Mouse (Mus musculus): Measurements from ENCODE around the gene N4bp2l1.
A peak's percentile ranks its signal among the peaks of the same experiment; 100 is the strongest.
"Not testable (repeated sequence)": the region's sequence is repeated elsewhere in the genome, so short reads cannot be mapped to it uniquely, and the experiment has no call there.

Gene N4bp2l1

GRCm38 (mm10) chr5:150597088-150597487 is at the start of gene N4bp2l1:
TSS of gene N4bp2l1 (minus strand) at chr5:150597188.
- no peak for DNase-seq (ENCODE audit: low read depth, low spot score)

- no peak for DNase-seq (ENCODE audit: low read depth, low spot score)
Measured at GRCm38 (mm10) chr5:150644926-150645325, 47.9 kb upstream of the N4bp2l1 start.

- not testable (repeated sequence) for DNase-seq (ENCODE audit: low read depth, low spot score)
Measured at GRCm38 (mm10) chr5:150643390-150643789, 46.4 kb upstream of the N4bp2l1 start.

GRCm38 (mm10) chr5:150641440-150641839 is 44.5 kb upstream of the N4bp2l1 start:
- no peak for DNase-seq (ENCODE audit: low read depth, low spot score)

GRCm38 (mm10) chr5:150629692-150630091 is 32.7 kb upstream of the N4bp2l1 start:
- no peak for DNase-seq (ENCODE audit: low read depth, low spot score)

GRCm38 (mm10) chr5:150629272-150629671 is 32.3 kb upstream of the N4bp2l1 start:
- no peak for DNase-seq (ENCODE audit: low read depth, low spot score)

- DNase-seq (ENCODE audit: low read depth, low spot score), result no peak
Measured at GRCm38 (mm10) chr5:150625528-150625927, 28.5 kb upstream of the N4bp2l1 start.

GRCm38 (mm10) chr5:150622792-150623191 is 25.8 kb upstream of the N4bp2l1 start:
- no peak for DNase-seq (ENCODE audit: low read depth, low spot score)

- DNase-seq (ENCODE audit: low read depth, low spot score), result no peak
Measured at GRCm38 (mm10) chr5:150621592-150621991, 24.6 kb upstream of the N4bp2l1 start.

- no peak for DNase-seq (ENCODE audit: low read depth, low spot score)
Measured at GRCm38 (mm10) chr5:150620588-150621135, 23.7 kb upstream of the N4bp2l1 start.

- DNase-seq (ENCODE audit: low read depth, low spot score), result no peak
Measured at GRCm38 (mm10) chr5:150618599-150619355, 21.8 kb upstream of the N4bp2l1 start.

GRCm38 (mm10) chr5:150616731-150617130 is 19.7 kb upstream of the N4bp2l1 start:
- DNase-seq (ENCODE audit: low read depth, low spot score), result no peak

- DNase-seq (ENCODE audit: low read depth, low spot score), result no peak
Measured at GRCm38 (mm10) chr5:150616216-150616615, 19.2 kb upstream of the N4bp2l1 start.

GRCm38 (mm10) chr5:150614054-150614453 is 17.1 kb upstream of the N4bp2l1 start:
- DNase-seq (ENCODE audit: low read depth, low spot score), result no peak

- DNase-seq (ENCODE audit: low read depth, low spot score), result peak; percentile 85
Measured at GRCm38 (mm10) chr5:150611697-150612096, 14.7 kb upstream of the N4bp2l1 start.

GRCm38 (mm10) chr5:150611136-150611535 is 14.1 kb upstream of the N4bp2l1 start:
- DNase-seq (ENCODE audit: low read depth, low spot score), result no peak

GRCm38 (mm10) chr5:150607631-150608030 is 10.6 kb upstream of the N4bp2l1 start:
- no peak for DNase-seq (ENCODE audit: low read depth, low spot score)

- no peak for DNase-seq (ENCODE audit: low read depth, low spot score)
Measured at GRCm38 (mm10) chr5:150606131-150606530, 9.1 kb upstream of the N4bp2l1 start.

GRCm38 (mm10) chr5:150601441-150602230 is 4.6 kb upstream of the N4bp2l1 start:
- peak; percentile 50 for DNase-seq (ENCODE audit: low read depth, low spot score)

GRCm38 (mm10) chr5:150600554-150601440 is 3.8 kb upstream of the N4bp2l1 start:
- DNase-seq (ENCODE audit: low read depth, low spot score), result peak; percentile 83

Measured in CD4-positive helper T cell, adult 2 months (primary cell).